Mouse (Mus musculus) cerebellum, adult 2 months (tissue): ENCODE results near the gene Lefty2.

Experiments
- CTCF ChIP-seq: fragments of 200-500 bp; IDR thresholded peaks from 2 replicates; pipeline ENCODE4 v1.5.1; 2011; ENCODE audit warnings: low read depth, mild to moderate bottlenecking, control low read depth, low read length, moderate library complexity, borderline replicate concordance; ENCODE audit not compliant: insufficient read depth
- POLR2A ChIP-seq: fragments of 200-500 bp; IDR thresholded peaks from 2 replicates; pipeline ENCODE4 v1.6.1; 2011; ENCODE audit warnings: low read length, control low read depth, borderline replicate concordance; ENCODE audit not compliant: insufficient read depth

GRCm38 (mm10) chr1:180944553-180944952 lies 51.6 kb downstream of the Lefty2 start:
- TF ChIP-seq POLR2A: no peak
- TF ChIP-seq CTCF: no peak
